Mouse (Mus musculus): ENCODE results near the gene C1qbp. TPM values are rescaled to one million over a fixed set of nuclear protein-coding genes. Genes with fewer than 3 reads are reported as not detected.

C1qbp gene
- total and polyA plus RNA-seq, 2 experiments from 2014 or later, result 19.5 to 225 TPM

DNA sequence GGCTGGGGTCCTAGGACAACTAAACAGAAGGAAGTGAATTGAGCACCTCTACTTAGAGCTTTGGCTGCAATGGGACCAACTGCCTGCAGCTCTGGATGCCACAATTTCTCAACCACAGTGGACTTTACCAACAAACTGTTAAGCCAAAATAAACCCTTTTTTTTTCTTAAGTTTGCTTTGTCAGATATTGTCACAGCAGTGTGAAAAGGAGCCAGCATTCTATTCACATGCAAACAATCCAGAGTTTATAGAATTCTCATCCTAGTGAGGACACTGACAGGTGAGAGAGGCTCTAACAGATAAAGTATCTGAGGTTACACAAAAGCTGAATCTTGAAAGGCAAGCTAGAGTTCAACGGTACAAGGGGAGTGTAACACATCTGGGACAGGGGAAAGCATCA is 34.2 kb upstream of the C1qbp start:
- no peaks in the 10 kb centered on the region for H3K9me3 ChIP-seq (ENCODE audit: low read length)
- H3K27me3 ChIP-seq (ENCODE audit: insufficient read depth, low read length), result no peaks in the 10 kb centered on the region
- ATAC-seq (no peak), DNase-seq (no peak)
- H3K4me1 ChIP-seq (ENCODE audit: insufficient read depth), result peaks cover 22% of the 10 kb centered on the region
- H3K27ac ChIP-seq (ENCODE audit: low read depth, low read length), result no peak overlapping the region
- WGBS, result 85% methylated on average over 1 of the region's 1 CpGs
- no peak for TF ChIP-seq CTCF (IDR thresholded peaks at IDR 0.05; ENCODE audit: low read depth)
- peaks cover 11% of the 10 kb centered on the region for H3K36me3 ChIP-seq (ENCODE audit: insufficient read depth)
- no peak overlapping the region for H3K4me3 ChIP-seq (ENCODE audit: low read depth, low read length)
- H3K4me2 ChIP-seq (ENCODE audit: low read depth), result no peak overlapping the region
- H3K9ac ChIP-seq, result no peak overlapping the region

DNA sequence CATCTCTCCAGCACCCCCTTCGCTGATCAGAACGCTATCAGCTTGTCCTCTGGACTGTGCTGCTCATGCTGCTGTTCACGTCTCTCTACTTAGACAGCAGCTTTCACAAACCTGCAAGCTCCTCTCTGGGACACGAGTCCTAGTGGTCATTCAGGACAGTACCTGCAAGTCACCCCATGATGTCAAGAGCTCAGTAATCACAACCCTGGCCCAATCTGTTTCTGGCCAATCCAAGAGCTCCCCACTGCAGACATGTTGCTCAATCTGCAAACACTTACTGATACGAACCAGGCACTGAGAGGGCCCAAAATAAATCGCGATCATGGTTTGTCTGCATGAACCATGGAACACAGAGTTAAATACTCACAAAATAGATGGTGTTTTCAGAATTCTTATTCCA is 29.9 kb upstream of the C1qbp start:
- Histone ChIP-seq H3K4me3 (ENCODE audit: low read depth, low read length) (no peak overlapping the region), H3K4me1 (ENCODE audit: insufficient read depth) (peaks cover 8% of the 10 kb centered on the region), H3K9me3 (ENCODE audit: low read length) (no peaks in the 10 kb centered on the region), H3K4me2 (ENCODE audit: low read depth) (no peak overlapping the region), H3K27ac (ENCODE audit: low read depth, low read length) (no peak overlapping the region), H3K9ac (no peak overlapping the region), H3K36me3 (ENCODE audit: insufficient read depth) (peaks cover 39% of the 10 kb centered on the region), H3K27me3 (ENCODE audit: insufficient read depth, low read length) (no peaks in the 10 kb centered on the region)
- DNase-seq, result no peak
- no peak for ATAC-seq
- 91% methylated on average over 7 of the region's 7 CpGs for WGBS
- no peak for TF ChIP-seq CTCF (IDR thresholded peaks at IDR 0.05; ENCODE audit: low read depth)

DNA sequence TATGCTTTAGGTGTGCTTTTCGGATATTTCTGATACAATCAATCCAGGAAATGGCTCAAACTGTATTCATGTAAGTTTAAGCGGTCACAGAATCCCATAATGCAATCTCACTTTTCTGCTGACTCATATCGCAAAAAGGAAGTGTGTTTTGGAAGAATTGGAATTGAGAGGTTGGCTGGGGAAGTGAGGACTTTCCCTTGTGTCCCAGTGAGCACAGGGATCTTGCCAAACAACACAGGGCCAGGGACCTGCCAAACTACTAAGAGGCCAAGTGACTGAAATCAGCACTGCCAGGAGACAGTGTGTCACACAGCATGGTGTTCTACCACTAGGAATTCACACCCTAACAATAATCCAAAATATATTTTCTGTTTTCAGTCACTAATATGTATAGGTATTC is 25.5 kb upstream of the C1qbp start:
- H3K36me3 ChIP-seq (ENCODE audit: insufficient read depth), result peaks cover 40% of the 10 kb centered on the region
- H3K27me3 ChIP-seq (ENCODE audit: insufficient read depth, low read length), result no peaks in the 10 kb centered on the region
- no peak overlapping the region for H3K4me3 ChIP-seq (ENCODE audit: low read depth, low read length)
- H3K9ac ChIP-seq, result no peak overlapping the region
- ATAC-seq (no peak), DNase-seq (no peak)
- peaks cover 7% of the 10 kb centered on the region; the same call in 1 of the 2 replicates for H3K4me1 ChIP-seq (ENCODE audit: insufficient read depth)
- H3K27ac ChIP-seq (ENCODE audit: low read depth, low read length), result no peak overlapping the region
- H3K4me2 ChIP-seq (ENCODE audit: low read depth), result no peak overlapping the region
- WGBS, result 94% methylated on average over 3 of the region's 3 CpGs
- H3K9me3 ChIP-seq (ENCODE audit: low read length), result no peaks in the 10 kb centered on the region
- no peak for TF ChIP-seq CTCF (IDR thresholded peaks at IDR 0.05; ENCODE audit: low read depth)

DNA sequence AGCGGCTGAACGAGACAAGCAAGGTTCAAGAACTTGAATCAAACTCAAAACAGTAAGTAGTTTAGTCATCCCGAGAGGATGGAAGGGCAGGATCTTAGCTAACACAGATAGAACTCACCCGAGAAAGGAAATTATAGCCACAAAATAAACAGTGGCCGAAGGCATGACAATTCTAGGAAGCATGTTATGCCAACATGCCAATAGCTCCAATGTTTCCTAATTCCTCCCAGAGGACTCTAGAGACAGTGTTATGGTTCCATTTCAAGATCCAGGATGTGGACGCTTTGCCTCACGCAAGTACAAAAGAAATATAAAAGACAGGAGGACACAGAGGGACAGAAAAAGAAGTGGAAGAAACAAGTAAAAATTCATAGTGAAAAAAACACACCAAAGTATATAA is 25.0 kb upstream of the C1qbp start:
- Histone ChIP-seq H3K4me2 (ENCODE audit: low read depth) (no peak overlapping the region), H3K4me1 (ENCODE audit: insufficient read depth) (peaks cover 12% of the 10 kb centered on the region), H3K36me3 (ENCODE audit: insufficient read depth) (peaks cover 40% of the 10 kb centered on the region), H3K27ac (ENCODE audit: low read depth, low read length) (no peak overlapping the region), H3K4me3 (ENCODE audit: low read depth, low read length) (no peak overlapping the region), H3K9ac (no peak overlapping the region), H3K9me3 (ENCODE audit: low read length) (no peaks in the 10 kb centered on the region), H3K27me3 (ENCODE audit: insufficient read depth, low read length) (no peaks in the 10 kb centered on the region)
- 93% methylated on average over 7 of the region's 7 CpGs for WGBS
- DNase-seq, result no peak
- TF ChIP-seq CTCF (IDR thresholded peaks at IDR 0.05; ENCODE audit: low read depth), result no peak
- no peak for ATAC-seq

DNA sequence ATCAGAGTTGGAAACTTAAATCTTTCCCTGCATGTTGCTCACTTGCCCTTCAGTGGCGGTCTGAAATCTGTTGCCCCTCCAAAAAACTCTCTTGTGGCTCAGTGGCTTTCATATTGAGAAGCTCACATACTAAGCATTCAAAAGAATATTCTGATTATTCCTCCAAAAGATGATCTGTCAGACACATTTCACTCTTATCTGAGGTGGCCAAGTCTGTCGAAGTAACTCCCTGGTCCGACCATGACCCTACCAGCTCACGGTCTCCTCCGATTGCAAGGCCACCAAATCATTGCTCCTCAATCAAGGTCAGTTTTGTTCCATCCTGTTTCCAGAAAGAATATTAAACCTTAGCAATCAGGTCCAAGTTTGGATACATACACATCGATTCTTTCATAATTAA is 24.2 kb upstream of the C1qbp start:
- H3K4me1 ChIP-seq (ENCODE audit: insufficient read depth), result peaks cover 14% of the 10 kb centered on the region
- H3K27me3 ChIP-seq (ENCODE audit: insufficient read depth, low read length), result no peaks in the 10 kb centered on the region
- no peak overlapping the region for H3K27ac ChIP-seq (ENCODE audit: low read depth, low read length)
- DNase-seq (no peak), ATAC-seq (no peak)
- TF ChIP-seq CTCF (IDR thresholded peaks at IDR 0.05; ENCODE audit: low read depth), result no peak
- H3K9ac ChIP-seq, result no peak overlapping the region
- H3K4me2 ChIP-seq (ENCODE audit: low read depth), result no peak overlapping the region
- H3K36me3 ChIP-seq (ENCODE audit: insufficient read depth), result peaks cover 33% of the 10 kb centered on the region
- 98% methylated on average over 6 of the region's 6 CpGs for WGBS
- H3K9me3 ChIP-seq (ENCODE audit: low read length), result no peaks in the 10 kb centered on the region
- no peak overlapping the region for H3K4me3 ChIP-seq (ENCODE audit: low read depth, low read length)

DNA sequence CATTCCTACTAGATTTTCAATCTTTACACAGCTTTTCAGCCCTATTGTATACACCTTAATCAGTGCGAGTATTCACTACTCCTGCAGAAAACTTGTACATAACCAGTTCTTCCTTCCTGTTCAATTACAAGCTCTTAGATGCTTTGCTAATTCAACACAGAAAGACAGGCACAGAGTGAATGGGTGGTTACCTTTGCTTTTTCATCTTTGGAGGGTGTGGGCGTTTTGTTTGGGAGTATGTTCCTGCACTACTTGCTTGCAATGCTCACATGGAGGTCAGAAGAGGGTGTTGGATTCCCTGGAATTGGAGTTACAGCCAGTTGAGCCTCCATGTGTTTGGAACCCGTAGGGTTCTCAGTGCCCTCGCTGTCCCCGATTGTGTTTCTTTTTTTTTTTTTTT is 22.2 kb upstream of the C1qbp start:
- peaks cover 21% of the 10 kb centered on the region for H3K36me3 ChIP-seq (ENCODE audit: insufficient read depth)
- no peaks in the 10 kb centered on the region for H3K9me3 ChIP-seq (ENCODE audit: low read length)
- WGBS, result 51% methylated on average over 5 of the region's 5 CpGs
- peaks cover 14% of the 10 kb centered on the region for H3K4me1 ChIP-seq (ENCODE audit: insufficient read depth)
- no peak for TF ChIP-seq CTCF (IDR thresholded peaks at IDR 0.05; ENCODE audit: low read depth)
- no peaks in the 10 kb centered on the region for H3K27me3 ChIP-seq (ENCODE audit: insufficient read depth, low read length)
- H3K4me3 ChIP-seq (ENCODE audit: low read depth, low read length), result peak overlapping the region; percentile 92
- ATAC-seq, result no peak
- H3K27ac ChIP-seq (ENCODE audit: low read depth, low read length), result 0 out of 2 replicates have a peak overlapping the region, but pooled peaks have one; percentile 31
- peak; percentile 15 for DNase-seq
- peak overlapping the region; percentile 45 for H3K4me2 ChIP-seq (ENCODE audit: low read depth)
- H3K9ac ChIP-seq, result 0 out of 2 replicates have a peak overlapping the region, but pooled peaks have one; percentile 2

DNA sequence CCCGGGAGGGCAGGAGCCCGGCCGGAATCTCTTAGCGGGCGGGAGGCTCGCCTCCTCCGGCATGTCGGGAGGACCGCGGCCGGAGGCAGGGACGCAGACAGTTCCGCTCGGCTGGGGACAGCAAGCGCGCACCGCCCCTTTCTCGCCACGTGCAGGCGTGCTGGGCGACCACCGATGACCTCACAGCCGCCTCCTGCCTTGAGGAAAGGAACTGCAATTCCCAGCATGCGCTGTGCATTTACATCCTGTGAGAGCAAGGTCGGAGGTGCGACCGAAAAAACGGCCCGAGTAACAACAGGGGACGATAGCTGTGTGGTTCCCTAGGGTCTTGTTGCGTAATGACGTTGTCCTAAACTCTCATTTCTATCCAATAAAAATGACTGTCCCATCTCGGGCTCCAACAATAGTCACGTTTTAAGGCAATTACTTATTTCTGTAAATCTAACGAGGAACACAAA is 21.5 kb upstream of the C1qbp start, which contains the start of gene Dhx33:
Dhx33 (minus strand) TSS at position 122 of the 458 bp plus-strand sequence.
- H3K27me3 ChIP-seq (ENCODE audit: insufficient read depth, low read length), result no peaks in the 10 kb centered on the region
- H3K9ac ChIP-seq, result peak within 1 kb of the TSS; percentile 62
- peak; percentile 98 for ATAC-seq
- DNase-seq, result peak; percentile 99
- peak; percentile 61 for TF ChIP-seq CTCF (IDR thresholded peaks at IDR 0.05; ENCODE audit: low read depth)
- H3K27ac ChIP-seq (ENCODE audit: low read depth, low read length), result peak within 1 kb of the TSS; percentile 67
- no peaks in the 10 kb centered on the region for H3K9me3 ChIP-seq (ENCODE audit: low read length)
- H3K36me3 ChIP-seq (ENCODE audit: insufficient read depth), result peaks cover 21% of the 10 kb centered on the region
- peak within 1 kb of the TSS; percentile 92 for H3K4me3 ChIP-seq (ENCODE audit: low read depth, low read length)
- under 1% methylated on average over 35 of the region's 35 CpGs for WGBS
- H3K4me1 ChIP-seq (ENCODE audit: insufficient read depth), result peaks cover 14% of the 10 kb centered on the region
- H3K4me2 ChIP-seq (ENCODE audit: low read depth), result peak within 1 kb of the TSS; percentile 95
